Mouse (Mus musculus): ENCODE results near the gene Ramp3.

Ramp3 gene

GRCm38 (mm10) chr11:6670826-6671225 is 12.5 kb downstream of the Ramp3 start:
- no peak for DNase-seq (ENCODE audit: low read depth, low spot score)

DNA sequence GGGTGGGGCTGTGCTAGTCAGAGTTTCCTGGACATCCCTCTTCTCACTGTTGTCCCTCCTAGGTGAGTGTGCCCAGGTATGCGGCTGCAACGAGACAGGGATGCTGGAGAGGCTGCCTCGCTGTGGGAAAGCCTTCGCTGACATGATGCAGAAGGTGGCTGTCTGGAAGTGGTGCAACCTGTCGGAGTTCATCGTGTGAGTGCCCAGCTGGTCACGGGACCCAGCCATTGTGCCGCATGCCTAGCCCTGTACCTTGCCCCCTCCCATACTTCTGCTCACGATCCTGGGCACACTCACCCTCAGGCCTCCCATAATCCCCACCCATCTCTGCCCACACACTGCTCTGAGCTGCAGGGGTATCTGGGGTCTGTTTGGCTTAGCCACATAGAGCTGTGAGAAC is 16.4 kb downstream of the Ramp3 start:
- DNase-seq (ENCODE audit: low read depth, low spot score) = no peak

GRCm38 (mm10) chr11:6675402-6675801 is 17.1 kb downstream of the Ramp3 start:
- DNase-seq (ENCODE audit: low read depth, low spot score) = no peak

DNA sequence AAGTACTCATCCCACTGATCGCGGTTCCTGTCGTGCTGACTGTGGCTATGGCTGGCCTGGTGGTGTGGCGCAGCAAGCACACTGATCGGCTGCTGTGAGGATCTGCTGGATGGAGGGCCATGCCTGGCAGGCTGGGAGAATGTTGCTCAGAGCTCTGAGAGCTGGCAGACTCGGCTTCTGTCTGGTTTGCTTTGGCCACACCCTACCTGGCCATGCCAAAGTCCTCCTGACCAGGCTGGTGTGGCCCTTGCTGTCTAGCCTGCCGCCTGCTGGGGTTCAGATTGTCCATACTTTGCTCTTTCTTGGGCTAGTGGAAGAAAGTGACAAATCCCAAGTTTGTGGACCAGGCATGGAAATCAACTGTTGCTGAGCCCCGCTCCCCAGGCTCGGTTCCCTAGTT is 18.3 kb downstream of the Ramp3 start:
- DNase-seq (ENCODE audit: low read depth, low spot score) = no peak

DNA sequence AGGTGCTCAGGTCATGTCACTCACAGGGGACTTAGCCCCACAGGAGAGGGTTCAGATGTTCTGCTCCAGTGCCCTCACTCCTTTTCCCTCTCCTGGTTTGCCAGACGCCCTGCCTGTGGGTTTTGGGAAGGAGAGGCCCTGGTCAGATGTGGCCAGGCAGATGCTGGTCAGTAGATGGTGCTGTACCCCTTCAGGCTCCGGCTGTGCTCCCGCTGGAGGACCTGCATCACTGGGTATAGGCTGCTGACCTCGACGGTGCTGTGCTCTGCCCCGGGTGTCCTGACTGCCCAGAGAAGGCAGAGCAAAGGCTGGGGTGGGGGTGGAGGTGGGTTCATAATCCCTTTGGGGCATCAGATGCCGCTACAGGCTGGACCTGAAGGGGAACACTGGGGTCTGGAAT is 19.2 kb downstream of the Ramp3 start:
- DNase-seq (ENCODE audit: low read depth, low spot score) = no peak

DNA sequence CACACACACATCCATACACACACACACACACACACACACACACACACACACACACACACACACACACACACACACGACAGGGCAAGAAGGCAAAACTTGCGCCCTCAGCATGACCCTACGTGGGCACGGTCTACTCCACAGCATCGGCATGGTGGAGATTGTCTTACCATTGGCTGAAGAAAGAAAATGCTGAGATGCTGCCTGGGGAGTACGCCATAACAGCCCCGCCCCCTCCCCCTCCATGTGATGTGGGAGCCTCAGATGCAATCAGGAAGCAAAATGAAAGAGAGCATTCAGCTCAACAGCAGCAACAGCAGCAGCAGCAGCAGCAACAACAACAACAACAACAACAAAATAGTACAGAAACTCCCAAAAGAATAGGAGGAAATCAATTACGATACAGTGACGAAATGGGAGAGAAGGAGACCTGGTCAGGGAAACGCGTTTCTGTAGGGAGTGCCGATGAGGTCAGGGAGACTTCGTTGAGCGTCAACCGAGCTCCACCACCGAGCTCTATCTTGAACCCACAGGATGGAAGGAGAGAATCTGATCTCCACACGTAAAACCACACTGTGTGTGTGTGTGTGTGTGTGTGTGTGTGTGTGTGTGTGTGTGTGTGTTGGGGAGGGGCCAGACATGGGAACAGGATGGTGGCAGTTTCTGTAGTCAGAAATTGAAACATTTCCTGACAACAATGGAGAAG is 21.5 kb downstream of the Ramp3 start:
- DNase-seq (ENCODE audit: low read depth, low spot score) = no peak

DNA sequence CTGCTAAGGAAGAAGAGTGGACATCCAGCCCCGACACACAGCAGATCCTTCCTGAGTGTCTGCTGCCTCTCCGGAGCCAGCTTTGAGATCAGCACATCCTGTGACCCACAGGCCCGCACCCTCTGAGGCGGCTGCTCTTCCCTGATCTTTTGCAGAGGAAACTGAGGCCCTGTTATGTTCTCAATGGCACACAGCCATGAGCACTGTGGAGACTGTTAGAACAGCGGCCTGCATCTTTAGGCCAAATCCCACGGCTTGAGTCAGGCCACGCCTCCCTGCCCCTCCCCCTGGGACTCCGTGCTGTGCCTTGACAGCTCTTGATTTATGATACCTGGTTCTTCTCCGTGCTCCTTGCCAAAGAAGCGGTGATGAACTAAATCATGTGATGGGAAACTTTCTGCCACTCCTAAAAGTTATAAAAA is 22.1 kb downstream of the Ramp3 start:
- DNase-seq (ENCODE audit: low read depth, low spot score) = peak; percentile 63

DNA sequence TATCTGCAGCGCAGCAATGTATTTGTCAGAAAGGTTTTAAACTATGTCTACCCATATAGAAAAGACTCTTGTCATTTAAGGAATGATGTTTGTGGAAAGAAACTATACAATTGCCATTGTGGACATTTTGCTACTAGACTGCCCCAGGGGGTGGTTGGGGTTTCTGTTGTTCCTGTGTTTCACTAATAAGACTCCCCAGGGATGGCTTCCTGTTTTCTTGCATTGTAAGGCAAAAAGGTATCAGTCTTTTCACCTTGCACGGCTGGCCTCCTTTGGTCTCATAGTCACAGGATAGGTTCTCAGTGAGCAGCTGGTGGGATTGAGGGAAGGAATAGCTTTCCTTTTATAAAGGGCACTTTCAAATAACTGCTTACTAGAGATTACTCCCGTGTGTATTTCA is 26.4 kb downstream of the Ramp3 start:
- no peak for DNase-seq (ENCODE audit: low read depth, low spot score)

- DNase-seq (ENCODE audit: low read depth, low spot score) = no peak
Observed at GRCm38 (mm10) chr11:6688888-6689287, 30.6 kb downstream of the Ramp3 start.

- no peak for DNase-seq (ENCODE audit: low read depth, low spot score)
Observed at GRCm38 (mm10) chr11:6692341-6692740, 34.0 kb downstream of the Ramp3 start.

DNA sequence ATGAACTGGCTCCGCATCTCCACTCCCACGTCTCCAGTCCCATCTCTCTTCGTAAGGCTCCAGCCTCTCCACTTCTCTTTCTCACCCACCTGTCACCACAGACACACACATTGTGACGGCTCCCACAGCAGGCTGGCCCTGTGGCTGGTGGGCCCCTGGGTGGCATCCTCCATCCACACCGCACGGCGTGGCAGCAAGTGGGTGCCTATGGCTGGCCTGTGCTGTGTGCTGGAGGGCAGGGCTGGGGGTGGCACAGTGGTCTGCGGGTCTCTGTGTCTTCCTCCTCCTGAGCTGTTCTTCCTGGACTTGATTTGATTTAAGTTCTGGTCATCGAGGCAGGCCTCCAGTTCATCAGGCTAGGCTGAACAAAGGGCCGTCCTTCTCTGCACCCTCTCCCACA is 35.8 kb downstream of the Ramp3 start:
- DNase-seq (ENCODE audit: low read depth, low spot score) = no peak

- DNase-seq (ENCODE audit: low read depth, low spot score) = no peak
Observed at GRCm38 (mm10) chr11:6695176-6695575, 36.9 kb downstream of the Ramp3 start.

DNA sequence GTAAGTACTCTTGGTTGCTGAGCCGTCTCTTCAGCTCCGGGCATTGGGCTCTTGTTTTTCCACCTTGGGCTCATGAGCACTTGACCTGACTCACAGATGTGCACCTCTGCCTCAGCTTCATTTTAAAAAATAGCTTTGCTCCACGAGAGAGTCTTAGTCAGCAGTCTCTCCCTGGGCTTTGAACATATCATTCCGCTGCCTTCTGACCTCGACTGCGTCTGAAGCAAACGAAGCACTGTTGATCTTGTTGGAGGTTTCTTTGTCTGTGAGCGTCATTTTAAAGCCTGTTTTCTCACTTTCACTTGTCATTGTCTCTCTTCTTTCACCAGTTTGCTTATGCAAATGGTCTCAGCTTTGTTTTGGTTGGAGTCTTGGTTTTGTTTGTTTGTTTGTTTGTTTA is 38.2 kb downstream of the Ramp3 start:
- DNase-seq (ENCODE audit: low read depth, low spot score) = no peak

DNA sequence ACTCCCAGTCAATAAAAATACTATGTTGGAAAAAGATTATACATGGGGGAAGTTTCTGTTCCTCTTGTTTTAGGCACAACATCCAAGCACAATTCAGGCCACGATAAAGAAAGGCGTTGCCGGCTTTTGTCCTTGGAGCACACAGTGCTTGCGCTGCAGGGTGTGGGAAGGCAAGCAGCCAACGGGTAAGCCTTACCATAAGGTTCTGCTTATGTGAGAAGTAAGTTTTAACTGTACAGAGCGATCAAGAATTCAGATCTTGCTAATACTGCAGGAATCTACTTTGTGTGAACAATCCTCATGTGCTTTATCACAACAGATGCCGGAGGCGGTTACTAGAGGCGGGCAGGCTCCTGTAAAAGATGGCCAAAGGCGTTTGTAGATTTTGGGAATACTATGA is 39.4 kb downstream of the Ramp3 start:
- no peak for DNase-seq (ENCODE audit: low read depth, low spot score)

- no peak for DNase-seq (ENCODE audit: low read depth, low spot score)
Observed at GRCm38 (mm10) chr11:6698281-6698680, 40.0 kb downstream of the Ramp3 start.

DNA sequence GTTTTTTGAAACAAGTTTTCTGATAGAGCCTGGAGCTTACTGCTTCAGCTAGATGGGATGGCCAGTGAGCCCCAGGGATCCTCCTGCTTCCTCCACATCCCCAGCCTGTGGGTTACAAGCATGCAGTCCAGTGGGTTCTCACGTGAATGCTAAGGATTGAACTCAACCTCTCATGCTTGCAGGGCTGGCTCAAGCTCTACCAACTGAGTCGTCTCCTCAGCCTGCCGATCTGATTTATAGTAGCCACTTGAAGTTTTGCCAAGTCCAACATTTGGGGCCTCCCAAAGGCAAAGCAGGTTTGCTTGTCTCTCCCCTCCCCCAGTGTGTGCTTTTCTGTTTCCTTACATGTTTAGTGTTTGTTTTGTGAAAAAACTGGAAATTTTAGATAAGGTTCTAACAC is 43.9 kb downstream of the Ramp3 start:
- no peak for DNase-seq (ENCODE audit: low read depth, low spot score)

DNA sequence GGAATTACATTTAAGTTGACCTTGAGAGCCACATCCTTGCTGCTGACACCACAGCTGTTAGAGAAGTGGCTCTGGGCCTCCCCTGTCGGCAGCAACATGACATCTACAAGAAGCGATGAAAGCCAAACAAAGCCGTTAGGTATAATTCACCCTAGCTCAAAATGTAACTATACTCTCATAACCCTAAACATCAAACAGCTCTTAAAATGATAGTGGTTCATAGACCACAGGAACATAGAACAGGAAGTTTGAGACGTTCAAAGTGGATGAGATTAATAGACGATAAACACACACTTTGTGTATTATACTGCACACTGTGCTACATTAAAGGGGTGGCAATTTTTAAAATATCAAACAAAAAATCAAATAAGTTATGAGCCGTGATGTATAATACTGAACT is 46.5 kb downstream of the Ramp3 start:
- DNase-seq (ENCODE audit: low read depth, low spot score) = no peak

GRCm38 (mm10) chr11:6705516-6705915 is 47.2 kb downstream of the Ramp3 start:
- DNase-seq (ENCODE audit: low read depth, low spot score) = no peak

DNA sequence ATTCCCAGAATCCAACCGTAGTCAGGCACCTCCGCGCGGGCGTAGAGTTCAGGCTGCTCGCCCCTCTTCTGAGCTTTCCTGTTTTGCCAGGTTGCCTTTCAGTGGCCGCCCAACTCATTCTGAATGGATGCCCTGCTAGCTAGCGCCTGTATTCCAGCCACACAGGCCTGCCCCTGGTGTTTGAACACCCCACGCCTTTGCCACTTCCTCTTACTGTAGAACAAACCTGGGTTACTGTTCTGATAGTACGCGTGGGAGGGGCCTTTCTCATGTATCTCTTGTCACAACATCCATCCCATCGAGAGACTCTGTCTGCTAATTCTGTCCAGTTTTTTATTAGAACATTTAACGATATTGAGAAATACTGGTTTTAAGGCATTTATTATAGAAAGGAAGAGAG is 48.5 kb downstream of the Ramp3 start:
- DNase-seq (ENCODE audit: low read depth, low spot score) = no peak

DNA sequence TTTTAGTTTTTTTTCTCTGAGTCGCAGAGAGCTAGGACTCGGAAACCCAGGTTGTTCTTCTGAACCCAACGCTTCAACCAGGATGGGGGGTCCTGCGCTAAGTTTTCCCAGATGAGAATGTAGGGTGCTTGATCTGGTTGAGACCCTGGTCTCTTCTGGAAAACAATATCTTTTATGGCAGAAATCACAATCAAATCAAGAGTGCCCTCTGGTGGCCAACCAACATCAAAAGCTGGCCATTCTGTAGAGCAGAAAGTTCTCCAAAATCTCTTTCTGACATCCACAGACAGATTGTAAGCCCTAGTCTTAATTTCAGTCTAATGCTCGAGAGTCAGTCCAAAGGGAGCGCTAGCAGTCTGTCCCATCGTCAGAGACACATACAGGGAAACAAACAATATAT is 50.1 kb downstream of the Ramp3 start:
- no peak for DNase-seq (ENCODE audit: low read depth, low spot score)

GRCm38 (mm10) chr11:6710409-6710808 is 52.1 kb downstream of the Ramp3 start:
- peak; percentile 18 for DNase-seq (ENCODE audit: low read depth, low spot score)

DNA sequence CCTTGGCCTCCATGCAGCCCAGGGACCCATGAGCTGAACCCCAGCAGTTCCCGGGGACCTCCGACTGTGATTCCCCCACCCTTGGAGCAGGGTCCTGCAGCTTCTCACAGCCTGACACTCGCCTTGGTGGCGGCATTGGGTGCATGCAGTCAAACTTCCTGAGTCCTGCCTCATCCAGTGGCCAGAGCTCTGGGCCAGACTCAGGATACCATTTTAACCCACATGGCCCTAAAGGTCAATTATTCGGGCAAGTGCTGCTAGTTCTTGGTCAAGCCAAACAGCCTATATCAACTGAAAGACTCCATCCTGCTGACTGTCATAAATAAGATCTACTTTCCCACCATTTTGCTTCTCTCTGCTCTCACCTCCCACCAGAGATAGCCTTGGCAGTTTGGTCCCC is 62.4 kb downstream of the Ramp3 start:
- DNase-seq (ENCODE audit: low read depth, low spot score) = no peak

DNA sequence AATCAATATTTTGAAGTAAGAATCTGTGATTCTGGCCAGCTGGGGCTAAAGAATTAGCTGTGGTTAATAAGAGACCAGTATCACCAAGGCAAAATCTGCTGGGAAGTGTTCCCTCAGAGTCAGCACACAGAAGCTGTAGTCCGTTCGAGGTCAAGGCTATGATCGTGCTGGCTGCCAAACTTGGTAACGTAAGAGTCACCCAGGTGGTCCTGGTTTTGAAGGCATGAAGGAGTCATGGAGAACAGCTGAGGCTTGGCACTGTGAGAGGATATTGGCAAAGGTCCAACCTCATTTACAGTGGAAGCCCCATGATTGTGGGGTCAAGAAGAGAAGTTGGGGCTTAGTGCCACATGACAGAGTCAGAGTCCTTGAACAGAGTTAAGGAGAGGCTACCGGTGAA is 68.6 kb downstream of the Ramp3 start:
- DNase-seq (ENCODE audit: low read depth, low spot score) = no peak

Data from forelimb bud, embryonic 11.5 days (tissue).